Mouse (Mus musculus): ENCODE measurements around the gene P2ry6. TPM values are rescaled to one million over a fixed set of nuclear protein-coding genes. Genes with fewer than 3 reads are reported as not detected.

The P2ry6 gene
- polyA plus RNA-seq, 1 experiment from 2014 or later, result 5.8 TPM

DNA sequence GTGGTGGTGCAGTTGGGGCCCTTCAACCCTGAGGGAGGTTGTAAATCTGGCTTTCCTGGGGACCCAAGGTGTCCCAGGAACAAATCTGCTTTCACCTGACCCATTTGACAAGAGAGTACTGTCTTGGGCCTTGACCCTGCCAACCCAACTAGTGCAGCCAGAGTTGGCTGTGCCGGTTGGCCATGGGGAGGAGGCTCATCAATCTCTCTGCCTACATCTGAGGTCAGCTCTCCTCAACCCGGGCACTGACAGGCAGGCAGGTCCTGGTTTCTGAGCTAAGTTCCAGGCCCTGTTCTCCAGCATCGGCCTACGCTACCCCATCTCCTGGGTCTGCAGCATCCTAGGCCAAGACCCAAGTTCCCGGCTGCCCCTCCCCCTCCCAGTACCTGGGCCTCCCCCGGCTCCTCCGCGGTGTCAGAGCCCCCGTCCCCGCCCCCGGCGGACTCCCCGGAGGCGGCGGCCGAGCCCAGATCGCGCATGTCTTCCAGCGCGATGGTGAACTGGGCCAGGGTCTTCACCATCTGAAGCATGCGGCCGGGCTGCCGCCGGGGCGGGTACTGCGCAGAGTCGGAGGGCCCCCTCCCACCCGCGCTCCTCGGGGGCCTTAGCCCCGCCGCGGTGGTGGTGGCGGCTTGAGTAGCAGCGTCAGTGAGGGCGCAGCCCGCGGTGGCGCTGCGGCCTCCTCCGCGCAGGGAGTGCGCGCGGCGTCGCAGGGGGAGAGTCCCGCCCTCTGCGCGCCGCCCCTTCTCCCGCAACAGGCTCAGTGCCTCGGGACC lies 80.2 kb downstream of the P2ry6 start:
- Histone ChIP-seq H3K4me3 (ENCODE audit: low read length) (peak overlapping the region; percentile 64), H3K27ac (ENCODE audit: low read length) (no peak overlapping the region), H3K9ac (ENCODE audit: low read length) (peak overlapping the region; percentile 80), H3K27me3 (ENCODE audit: control insufficient read depth, insufficient read depth, low read length) (no peaks in the 10 kb centered on the region), H3K4me2 (ENCODE audit: low read depth, low read length) (peak overlapping the region; percentile 98), H3K36me3 (ENCODE audit: control insufficient read depth, insufficient read depth) (peaks cover 4% of the 10 kb centered on the region; the same call in 1 of the 2 replicates), H3K4me1 (ENCODE audit: control insufficient read depth, insufficient read depth, low read length) (peaks cover 25% of the 10 kb centered on the region), H3K9me3 (replicated peaks; ENCODE audit: control insufficient read depth, low read length) (no peaks in the 10 kb centered on the region)
- ATAC-seq (replicated peaks; ENCODE audit: extremely low read depth, insufficient read depth, low FRiP score), result peak; percentile 50; the same call in 1 of the 2 replicates
- 7% methylated on average over 53 of the region's 53 CpGs for WGBS

DNA sequence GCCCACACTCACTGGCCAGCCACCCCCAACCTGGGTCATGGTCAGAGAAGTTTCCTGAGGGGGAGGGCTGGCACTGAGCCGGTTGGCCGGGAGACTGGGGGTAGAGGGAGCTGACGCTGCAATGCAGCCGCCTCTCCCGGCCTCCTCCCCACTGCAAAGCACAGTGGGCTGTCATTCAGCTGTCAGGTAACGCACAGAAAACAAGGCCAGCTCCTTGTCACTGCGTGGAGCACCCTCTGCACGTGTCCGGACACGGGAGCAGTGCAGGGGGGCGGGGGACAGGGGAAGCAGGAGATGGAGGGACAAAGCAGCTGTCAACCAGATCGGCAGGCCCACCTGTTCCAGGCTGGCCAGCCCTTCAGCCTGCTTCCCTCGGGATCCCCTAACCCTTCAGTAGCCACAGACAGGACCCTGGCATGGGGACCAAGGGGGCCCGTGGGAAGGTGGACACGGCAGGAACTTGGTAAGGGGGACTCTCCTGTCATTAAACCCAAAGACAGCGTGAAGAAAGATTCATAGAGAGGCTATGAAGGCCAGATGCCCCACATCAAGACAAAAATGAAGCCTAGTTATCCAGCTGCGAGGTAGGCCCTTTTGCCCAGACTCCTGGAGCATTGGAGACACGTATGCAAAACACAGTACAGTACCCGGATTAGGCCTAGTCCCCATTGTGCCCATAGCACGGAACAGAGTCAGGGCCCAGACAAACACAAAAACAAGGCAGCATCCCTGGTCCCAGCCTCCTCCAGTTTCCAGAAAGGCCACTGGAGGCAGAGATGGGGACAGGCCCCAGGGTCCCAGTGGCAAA lies 81.0 kb downstream of the P2ry6 start:
- H3K27me3 ChIP-seq (ENCODE audit: control insufficient read depth, insufficient read depth, low read length), result no peaks in the 10 kb centered on the region
- no peak overlapping the region for H3K27ac ChIP-seq (ENCODE audit: low read length)
- peaks cover 25% of the 10 kb centered on the region for H3K4me1 ChIP-seq (ENCODE audit: control insufficient read depth, insufficient read depth, low read length)
- WGBS, result 32% methylated on average over 20 of the region's 20 CpGs
- peak overlapping the region; percentile 34; the same call in 1 of the 2 replicates for H3K9ac ChIP-seq (ENCODE audit: low read length)
- peak; percentile 61 for ATAC-seq (replicated peaks; ENCODE audit: extremely low read depth, insufficient read depth, low FRiP score)
- H3K4me2 ChIP-seq (ENCODE audit: low read depth, low read length), result peak overlapping the region; percentile 98; the same call in 1 of the 2 replicates
- peaks cover 6% of the 10 kb centered on the region; the same call in 1 of the 2 replicates for H3K36me3 ChIP-seq (ENCODE audit: control insufficient read depth, insufficient read depth)
- no peaks in the 10 kb centered on the region for H3K9me3 ChIP-seq (replicated peaks; ENCODE audit: control insufficient read depth, low read length)
- H3K4me3 ChIP-seq (ENCODE audit: low read length), result no peak overlapping the region

Other genes with a start within 250 kb of the P2ry6 start
- 4.7 and 5.0 TPM in 2 replicates for gene Relt, start 111.2 kb downstream of the P2ry6 start, polyA plus RNA-seq (2015; fragmentation: Nextera tagmentation; extraction: Ambion mirVana)
- gene Arhgef17, start 42.5 kb downstream of the P2ry6 start, polyA plus RNA-seq (2015; fragmentation: Nextera tagmentation; extraction: Ambion mirVana), result 5.1 and 6.5 TPM in 2 replicates
- 3.6 and 4.3 TPM in 2 replicates for gene P2ry2, start 38.2 kb upstream of the P2ry6 start, polyA plus RNA-seq (2015; fragmentation: Nextera tagmentation; extraction: Ambion mirVana)
- 15.1 and 16.4 TPM in 2 replicates for gene Fchsd2, start 118.2 kb upstream of the P2ry6 start, polyA plus RNA-seq (2015; fragmentation: Nextera tagmentation; extraction: Ambion mirVana)

All from heart, embryonic 16.5 days (tissue).